In the genomic region with DNA sequence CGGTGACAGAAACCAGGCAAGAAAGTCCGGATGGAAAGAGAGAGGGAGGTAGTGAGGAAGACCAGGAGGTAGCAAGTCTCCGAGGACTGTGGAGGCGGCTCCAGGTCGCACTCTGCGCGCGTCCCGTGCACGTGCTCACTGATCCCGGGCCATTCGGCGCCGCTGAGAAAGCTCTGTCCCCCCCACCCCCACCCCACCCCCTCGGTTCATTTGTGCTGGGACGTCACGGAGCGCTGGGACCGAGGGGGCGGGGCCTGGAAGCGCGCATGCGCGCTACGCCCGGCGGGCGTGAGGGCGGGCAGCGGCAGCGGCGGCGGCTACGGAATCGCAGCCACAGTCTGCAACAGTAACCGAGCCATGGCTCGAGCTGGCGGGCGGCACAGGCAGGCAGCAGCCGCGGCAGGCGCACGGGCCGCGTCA, we compare ENCODE assay signal across 8 mouse cellular contexts. TPM values are rescaled to one million over a fixed set of nuclear protein-coding genes. Genes with fewer than 3 reads are reported as not detected.
DNase-seq lines count a peak whose midpoint lies in the region; ATAC-seq and TF ChIP-seq lines count a peak whose summit lies in the region.

A gene (plus strand): TSS at position 361 of the 420 bp plus-strand sequence.

- no peak for TF ChIP-seq CTCF in cerebellum, adult 2 months (IDR thresholded peaks at IDR 0.05; ENCODE audit: borderline replicate concordance, insufficient read depth, low read depth, low read length)

- intact Hi-C loops in heart, postnatal 14 days (cut with DNase I), result no loop called here

- H3K4me2 ChIP-seq in liver, embryonic 12.5 days, result peak within 1 kb of the TSS; percentile 68
- peak within 1 kb of the TSS; percentile 94 for H3K4me2 ChIP-seq in neural tube, embryonic 15.5 days

- H3K4me1 ChIP-seq in cerebellum, adult 2 months (ENCODE audit: control insufficient read depth, insufficient read depth, low read length), result peaks cover 10% of the 10 kb centered on the region; the same call in 1 of the 2 replicates
- peaks cover 5% of the 10 kb centered on the region; the same call in 1 of the 2 replicates for H3K4me1 ChIP-seq in liver, embryonic 12.5 days
- peaks cover 38% of the 10 kb centered on the region for H3K4me1 ChIP-seq in neural tube, embryonic 15.5 days

- peak within 1 kb of the TSS; percentile 48 for H3K9ac ChIP-seq in liver, embryonic 12.5 days
- H3K9ac ChIP-seq in neural tube, embryonic 15.5 days (replicated peaks), result peak within 1 kb of the TSS; percentile 49

- WGBS in cerebellum, adult 2 months, result under 1% methylated on average over 45 of the region's 45 CpGs
- WGBS in liver, embryonic 12.5 days (ENCODE audit: insufficient replicate concordance), result under 1% methylated on average over 44 of the region's 45 CpGs
- 0% methylated on average over 44 of the region's 45 CpGs for WGBS in neural tube, embryonic 15.5 days

- peaks cover 10% of the 10 kb centered on the region; the same call in 1 of the 2 replicates for H3K27me3 ChIP-seq in cerebellum, adult 2 months (ENCODE audit: control insufficient read depth, insufficient read depth, low read length)
- peaks cover 100% of the 10 kb centered on the region for H3K27me3 ChIP-seq in liver, embryonic 12.5 days (replicated peaks)
- H3K27me3 ChIP-seq in neural tube, embryonic 15.5 days (replicated peaks), result peaks cover 93% of the 10 kb centered on the region

- H3K4me3 ChIP-seq in cerebellum, adult 2 months (replicated peaks; ENCODE audit: insufficient read depth, low read depth, low read length), result peak within 1 kb of the TSS; percentile 31
- peak within 1 kb of the TSS; percentile 48 for H3K4me3 ChIP-seq in liver, embryonic 12.5 days
- peak within 1 kb of the TSS; percentile 48 for H3K4me3 ChIP-seq in neural tube, embryonic 15.5 days (replicated peaks)

- peak in 1 of 2 experiments; percentile 30 for DNase-seq in cerebellum, adult 2 months
- no peak for DNase-seq in cerebellum, adult 9-11 months
- DNase-seq in A20 (ENCODE audit: low read depth, low spot score), result peak; percentile 45
- DNase-seq in embryo, embryonic 9.5 days (ENCODE audit: extremely low spot score), result peak; percentile 89
- peak; percentile 60 to 63 for DNase-seq in heart, postnatal 14 days
- no peak for DNase-seq in spleen, adult 12 weeks (ENCODE audit: low spot score)

- H3K36me3 ChIP-seq in liver, embryonic 12.5 days, result no peaks in the 10 kb centered on the region
- H3K36me3 ChIP-seq in neural tube, embryonic 15.5 days, result no peaks in the 10 kb centered on the region

- TF ChIP-seq POLR2A in cerebellum, adult 2 months (IDR thresholded peaks at IDR 0.05; ENCODE audit: borderline replicate concordance, insufficient read depth, low read length), result no peak

- peak; percentile 34; the same call in 1 of the 2 replicates for ATAC-seq in liver, embryonic 12.5 days
- ATAC-seq in neural tube, embryonic 15.5 days (ENCODE audit: low FRiP score), result peak; percentile 53

- no peaks in the 10 kb centered on the region for H3K9me3 ChIP-seq in liver, embryonic 12.5 days (replicated peaks)
- H3K9me3 ChIP-seq in neural tube, embryonic 15.5 days (replicated peaks), result no peaks in the 10 kb centered on the region

- no peak within 1 kb of the TSS for H3K27ac ChIP-seq in cerebellum, adult 2 months (ENCODE audit: insufficient read depth, low read length)
- H3K27ac ChIP-seq in liver, embryonic 12.5 days, result 0 out of 2 replicates have a peak within 1 kb of the TSS, but pooled peaks have one; percentile 36
- H3K27ac ChIP-seq in neural tube, embryonic 15.5 days (replicated peaks), result peak within 1 kb of the TSS; percentile 37; the same call in 1 of the 2 replicates

RNA-seq across cellular contexts. Expression of the gene that starts here (rescaled TPM):
- polyA plus RNA-seq in cerebellum, adult 2 months (2012; rRNA removed), result 0.21 and 0.22 TPM in 2 replicates
- total RNA-seq in heart, postnatal 14 days (2021), result not detected
- 2.1 and 2.6 TPM in 2 replicates for polyA plus RNA-seq in liver, embryonic 12.5 days (2016; fragmentation: Nextera tagmentation; extraction: Ambion mirVana)
- polyA plus RNA-seq in neural tube, embryonic 15.5 days (2015; fragmentation: Nextera tagmentation; extraction: Ambion mirVana), result 2.6 and 3.5 TPM in 2 replicates

Comparison
In these comparisons a context has a peak if more than half of its experiments do, and no peak if none do; other contexts are left out.
1. Peak in DNase-seq in heart, postnatal 14 days; RNA of the gene not detected or under 1 TPM.
2. DNase-seq: peak in A20 (single experiment) and embryo, embryonic 9.5 days (single experiment); none in cerebellum, adult 9-11 months (single experiment) and spleen, adult 12 weeks (single experiment).
3. Peak in every context shown above with its lines, with median percentiles within 50 percentile points of each other: H3K4me3 ChIP-seq.